Mouse (Mus musculus) intestine, postnatal 0 days (tissue): ENCODE results near the gene Tdrd7. TPM values are rescaled to one million over a fixed set of nuclear protein-coding genes. Genes with fewer than 3 reads are reported as not detected.

ENCODE experiments used
- ATAC-seq: fragments of 200-750 bp; cut with Nextera tagmentation; 2 replicates; pipeline ENCODE4 v1.8.0; 2017; ENCODE audit warnings: mild to moderate bottlenecking, moderate TSS enrichment, moderate library complexity
- H3K27ac ChIP-seq: fragments of 300-500 bp; sonication (generic); 2 replicates; pipeline ENCODE4 v1.5.1; 2014; ENCODE audit warnings: mild to moderate bottlenecking, low read depth, low read length, moderate library complexity
- H3K27me3 ChIP-seq: fragments of 300-500 bp; sonication (generic); replicated peaks from 2 replicates; pipeline ENCODE4 v1.6.1; 2014; ENCODE audit warnings: low read length, mixed read lengths; ENCODE audit not compliant: control insufficient read depth, insufficient read depth
- H3K36me3 ChIP-seq: fragments of 300-500 bp; sonication (generic); 2 replicates; pipeline ENCODE4 v1.6.1; 2014; ENCODE audit warnings: mild to moderate bottlenecking, moderate library complexity; ENCODE audit not compliant: control insufficient read depth, insufficient read depth
- H3K4me1 ChIP-seq: fragments of 300-500 bp; sonication (generic); replicated peaks from 2 replicates; pipeline ENCODE4 v1.6.1; 2014; ENCODE audit warnings: antibody characterized with exemption, low read length, mixed read lengths; ENCODE audit not compliant: control insufficient read depth, insufficient read depth
- H3K4me2 ChIP-seq: fragments of 300-500 bp; sonication (generic); replicated peaks from 2 replicates; pipeline ENCODE4 v1.6.1; 2014; ENCODE audit warnings: low read depth, mild to moderate bottlenecking, moderate library complexity
- H3K4me3 ChIP-seq: fragments of 300-500 bp; sonication (generic); 2 replicates; pipeline ENCODE4 v1.5.1; 2014; ENCODE audit warnings: low read depth, low read length
- H3K9ac ChIP-seq: fragments of 300-500 bp; sonication (generic); 2 replicates; pipeline ENCODE4 v1.6.1; 2014; ENCODE audit warnings: mild to moderate bottlenecking, low read depth, low read length
- H3K9me3 ChIP-seq: fragments of 300-500 bp; sonication (generic); 2 replicates; pipeline ENCODE4 v1.6.1; 2016; ENCODE audit warnings: mixed run types; ENCODE audit not compliant: control insufficient read depth
- CTCF ChIP-seq: sonication (generic); IDR thresholded peaks from 2 replicates; pipeline ENCODE4 v1.5.1; 2016; ENCODE audit warnings: low read depth, mild to moderate bottlenecking, control low read depth, antibody characterized with exemption, moderate library complexity
- WGBS: fragments of 180-500 bp; shearing (Covaris S2); extraction: QIAGEN DNeasy Blood & Tissue Kit; methylation state at CpG from one replicate; pipeline ENCODE4 v1.1.7; 2014; 5-methylcytosine and 5-hydroxymethylcytosine counted together
- polyA plus RNA-seq: library from polyadenylated mRNA; unstranded; fragments of >200 nt; fragmentation: Nextera tagmentation; extraction: Ambion mirVana; gene quantifications from 2 replicates; pipeline ENCODE4 v1.2.1, GENCODE M21; 2015

Gene Tdrd7
- polyA plus RNA-seq, 1 experiment from 2014 or later: 47.8 TPM

- H3K4me3 ChIP-seq: no peak overlapping the region
- H3K27me3 ChIP-seq: no peaks in the 10 kb centered on the region
- H3K27ac ChIP-seq: no peak overlapping the region
- TF ChIP-seq CTCF: no peak
- no peaks in the 10 kb centered on the region for H3K9me3 ChIP-seq
- H3K36me3 ChIP-seq: no peaks in the 10 kb centered on the region
- no peak overlapping the region for H3K9ac ChIP-seq
- ATAC-seq: no peak
- no peak overlapping the region for H3K4me2 ChIP-seq
- H3K4me1 ChIP-seq: no peaks in the 10 kb centered on the region
- WGBS: 98% methylated on average over 4 of the region's 4 CpGs
Measured at GRCm38 (mm10) chr4:45956706-45957105, 8.4 kb upstream of the Tdrd7 start.

- H3K9ac ChIP-seq: no peak overlapping the region
- peak; percentile 87 for ATAC-seq
- H3K4me3 ChIP-seq: no peak overlapping the region
Measured at GRCm38 (mm10) chr4:45965737-45966447, 758 bp downstream of the Tdrd7 start.

GRCm38 (mm10) chr4:45966716-45967115, 1.6 kb downstream of the Tdrd7 start:
- Histone ChIP-seq H3K4me3 (no peak overlapping the region), H3K4me2 (peak overlapping the region; percentile 35; the same call in 1 of the 2 replicates), H3K27me3 (no peaks in the 10 kb centered on the region), H3K9me3 (no peaks in the 10 kb centered on the region), H3K9ac (0 out of 2 replicates have a peak overlapping the region, but pooled peaks have one; percentile 12), H3K36me3 (no peaks in the 10 kb centered on the region), H3K4me1 (0 out of 2 replicates have a peak, but pooled peaks cover 3% of the 10 kb centered on the region), H3K27ac (peak overlapping the region; percentile 94)
- peak; percentile 62 for ATAC-seq
- WGBS: 15% methylated on average over 6 of the region's 6 CpGs
- no peak for TF ChIP-seq CTCF

More at GRCm38 (mm10) chr4:45965737-45966447, 758 bp downstream of the Tdrd7 start:
- 13% methylated on average over 13 of the region's 13 CpGs for WGBS
- TF ChIP-seq CTCF: no peak
- H3K36me3 ChIP-seq: no peaks in the 10 kb centered on the region
- peak overlapping the region; percentile 39 for H3K4me2 ChIP-seq
- H3K27ac ChIP-seq: peak overlapping the region; percentile 94
- no peaks in the 10 kb centered on the region for H3K27me3 ChIP-seq
- H3K4me1 ChIP-seq: 0 out of 2 replicates have a peak, but pooled peaks cover 3% of the 10 kb centered on the region
- H3K9me3 ChIP-seq: no peaks in the 10 kb centered on the region

GRCm38 (mm10) chr4:45967479-45968341, 2.6 kb downstream of the Tdrd7 start:
- 54% methylated on average over 9 of the region's 9 CpGs for WGBS
- Histone ChIP-seq H3K9me3 (no peaks in the 10 kb centered on the region), H3K4me1 (0 out of 2 replicates have a peak, but pooled peaks cover 3% of the 10 kb centered on the region), H3K27ac (peak overlapping the region; percentile 94), H3K4me3 (no peak overlapping the region), H3K36me3 (no peaks in the 10 kb centered on the region), H3K27me3 (no peaks in the 10 kb centered on the region), H3K4me2 (peak overlapping the region; percentile 14; the same call in 1 of the 2 replicates), H3K9ac (no peak overlapping the region)
- TF ChIP-seq CTCF: no peak
- ATAC-seq: no peak

- Histone ChIP-seq H3K4me3 (no peak overlapping the region), H3K4me1 (0 out of 2 replicates have a peak, but pooled peaks cover 3% of the 10 kb centered on the region), H3K27ac (peak overlapping the region; percentile 15; the same call in 1 of the 2 replicates), H3K9me3 (no peaks in the 10 kb centered on the region), H3K36me3 (no peaks in the 10 kb centered on the region), H3K27me3 (no peaks in the 10 kb centered on the region), H3K4me2 (no peak overlapping the region), H3K9ac (no peak overlapping the region)
- no peak for ATAC-seq
- 54% methylated on average over 2 of the region's 2 CpGs for WGBS
- TF ChIP-seq CTCF: no peak
Measured at GRCm38 (mm10) chr4:45969051-45969450, 3.9 kb downstream of the Tdrd7 start.

GRCm38 (mm10) chr4:45970048-45970560, 5.0 kb downstream of the Tdrd7 start:
- no peak overlapping the region for H3K4me3 ChIP-seq
- no peaks in the 10 kb centered on the region for H3K9me3 ChIP-seq
- peak overlapping the region; percentile 1; the same call in 1 of the 2 replicates for H3K27ac ChIP-seq
- no peak overlapping the region for H3K4me2 ChIP-seq
- H3K27me3 ChIP-seq: no peaks in the 10 kb centered on the region
- no peak for ATAC-seq
- H3K9ac ChIP-seq: no peak overlapping the region
- 50% methylated on average over 7 of the region's 7 CpGs for WGBS
- H3K36me3 ChIP-seq: no peaks in the 10 kb centered on the region
- H3K4me1 ChIP-seq: no peaks in the 10 kb centered on the region; the same call in 1 of the 2 replicates
- TF ChIP-seq CTCF: no peak
